Mouse (Mus musculus) heart, embryonic 16.5 days (tissue): ENCODE results near the gene Csdc2. TPM values are rescaled to one million over a fixed set of nuclear protein-coding genes. Genes with fewer than 3 reads are reported as not detected.
"Not testable (repeated sequence)": the region's sequence is repeated elsewhere in the genome, so short reads cannot be mapped to it uniquely, and the experiment has no call there.

Experiments used
- ATAC-seq: fragments of 200-750 bp; cut with Nextera tagmentation; replicated peaks from 2 replicates; pipeline ENCODE4 v1.8.0; 2017; ENCODE audit warnings: moderate number of reproducible peaks; ENCODE audit not compliant: insufficient read depth, low FRiP score; ENCODE audit errors: extremely low read depth
- H3K27ac ChIP-seq: fragments of 300-500 bp; sonication (generic); 2 replicates; pipeline ENCODE4 v1.5.1; 2014; ENCODE audit warnings: mild to moderate bottlenecking, low read length, control low read depth, moderate library complexity
- H3K27me3 ChIP-seq: fragments of 300-500 bp; sonication (generic); 2 replicates; pipeline ENCODE4 v1.6.1; 2014; ENCODE audit warnings: low read length, mixed read lengths; ENCODE audit not compliant: control insufficient read depth, insufficient read depth
- H3K36me3 ChIP-seq: fragments of 300-500 bp; sonication (generic); 2 replicates; pipeline ENCODE4 v1.6.1; 2014; ENCODE audit not compliant: control insufficient read depth, insufficient read depth
- H3K4me1 ChIP-seq: fragments of 300-500 bp; sonication (generic); 2 replicates; pipeline ENCODE4 v1.6.1; 2014; ENCODE audit warnings: low read length, mixed read lengths; ENCODE audit not compliant: control insufficient read depth, insufficient read depth
- H3K4me2 ChIP-seq: fragments of 300-500 bp; sonication (generic); 2 replicates; pipeline ENCODE4 v1.6.1; 2014; ENCODE audit warnings: low read depth, mild to moderate bottlenecking, control low read depth, low read length
- H3K4me3 ChIP-seq: fragments of 300-500 bp; sonication (generic); 2 replicates; pipeline ENCODE4 v1.5.1; 2014; ENCODE audit warnings: mild to moderate bottlenecking, control low read depth, low read length
- H3K9ac ChIP-seq: fragments of 300-500 bp; sonication (generic); 2 replicates; pipeline ENCODE4 v1.6.1; 2014; ENCODE audit warnings: low read length, control low read depth
- H3K9me3 ChIP-seq: fragments of 300-500 bp; sonication (generic); replicated peaks from 2 replicates; pipeline ENCODE4 v1.6.1; 2016; ENCODE audit warnings: low read length; ENCODE audit not compliant: control insufficient read depth
- WGBS: fragments of 180-500 bp; shearing (Covaris S2); extraction: QIAGEN DNeasy Blood & Tissue Kit; methylation state at CpG from one replicate; pipeline ENCODE4 v1.1.7; 2014; 5-methylcytosine and 5-hydroxymethylcytosine counted together
- polyA plus RNA-seq: library from polyadenylated mRNA; unstranded; fragments of >200 nt; fragmentation: Nextera tagmentation; extraction: Ambion mirVana; gene quantifications from 2 replicates; pipeline ENCODE4 v1.2.1, GENCODE M21; 2015

Csdc2 gene
- polyA plus RNA-seq, 1 experiment from 2014 or later: 5.4 TPM

DNA sequence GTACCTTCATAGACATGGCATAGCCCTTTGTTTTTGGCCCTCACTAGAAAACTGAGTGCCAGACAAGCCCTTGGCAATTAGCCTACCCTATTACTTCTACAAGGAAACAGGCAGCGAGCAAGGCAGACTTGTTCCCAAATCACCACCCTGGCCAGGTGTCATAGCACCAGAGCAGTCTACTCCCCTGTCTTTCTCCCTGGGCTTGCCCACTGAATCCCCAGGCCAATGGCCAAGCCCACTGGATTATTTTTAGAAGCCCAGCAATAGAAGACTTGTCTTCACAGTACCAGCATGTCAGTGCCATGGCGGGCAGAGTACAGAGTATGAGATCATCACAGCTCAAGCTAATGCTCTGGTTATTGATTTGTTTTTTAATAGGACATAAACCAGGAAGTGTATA is 37.8 kb upstream of the Csdc2 start:
- Histone ChIP-seq H3K4me1 (peaks cover 12% of the 10 kb centered on the region), H3K4me3 (no peak overlapping the region), H3K9ac (no peak overlapping the region), H3K36me3 (peaks cover 50% of the 10 kb centered on the region), H3K4me2 (no peak overlapping the region), H3K27ac (peak overlapping the region; percentile 50; the same call in 1 of the 2 replicates), H3K9me3 (no peaks in the 10 kb centered on the region), H3K27me3 (no peaks in the 10 kb centered on the region)
- WGBS: 48% methylated on average over 2 of the region's 2 CpGs
- ATAC-seq: no peak; the same call in 1 of the 2 replicates

DNA sequence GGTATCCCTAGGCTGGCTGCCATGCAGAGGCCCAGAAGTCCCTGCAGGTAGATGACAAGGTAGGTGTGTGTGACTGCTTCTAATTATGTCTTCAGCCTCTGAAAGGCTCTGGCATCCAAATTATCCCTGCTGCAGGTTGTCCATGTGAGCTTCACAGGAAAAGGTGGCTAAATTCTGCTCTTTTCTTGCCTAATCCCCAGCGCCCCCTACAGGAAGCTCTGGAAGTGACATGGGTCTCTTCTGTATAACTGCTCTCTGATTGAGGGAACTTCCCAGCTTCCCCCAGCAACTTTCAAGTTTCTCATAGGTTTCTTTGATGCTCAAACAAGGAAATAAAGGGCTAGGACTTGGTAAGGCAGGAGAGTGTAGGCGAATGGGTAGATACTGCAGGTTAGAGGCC is 31.6 kb upstream of the Csdc2 start:
- WGBS: 43% methylated on average over 2 of the region's 2 CpGs
- no peak for ATAC-seq

DNA sequence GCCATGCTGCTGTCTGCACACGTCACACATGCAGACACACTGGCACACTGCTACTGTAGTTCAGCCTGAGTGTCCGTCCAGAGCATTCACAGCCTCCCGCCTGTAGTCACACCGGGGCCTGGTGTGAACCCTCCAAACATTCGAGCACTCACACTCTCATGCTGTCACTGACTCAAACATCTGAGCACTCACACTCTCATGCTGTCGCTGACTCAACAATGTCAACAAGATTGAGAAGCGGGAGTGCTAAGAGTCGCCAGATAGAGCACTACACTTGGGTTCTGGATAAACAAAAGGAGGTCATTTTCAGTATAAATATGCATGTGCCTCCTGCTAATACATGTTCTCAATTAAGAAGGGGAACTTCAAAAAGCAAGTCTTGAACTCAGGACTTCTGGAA is 28.6 kb upstream of the Csdc2 start:
- no peak overlapping the region for H3K9ac ChIP-seq
- H3K9me3 ChIP-seq: no peaks in the 10 kb centered on the region
- H3K27ac ChIP-seq: no peak overlapping the region
- WGBS: 83% methylated on average over 8 of the region's 8 CpGs
- H3K4me3 ChIP-seq: no peak overlapping the region
- ATAC-seq: no peak
- no peaks in the 10 kb centered on the region for H3K4me1 ChIP-seq
- peaks cover 83% of the 10 kb centered on the region for H3K36me3 ChIP-seq
- no peak overlapping the region for H3K4me2 ChIP-seq
- H3K27me3 ChIP-seq: no peaks in the 10 kb centered on the region

More for the DNA sequence above, 31.6 kb upstream of the Csdc2 start:
- Histone ChIP-seq H3K4me1 (no peaks in the 10 kb centered on the region), H3K36me3 (peaks cover 76% of the 10 kb centered on the region), H3K4me3 (no peak overlapping the region), H3K27ac (no peak overlapping the region), H3K9ac (no peak overlapping the region), H3K9me3 (no peaks in the 10 kb centered on the region), H3K4me2 (no peak overlapping the region), H3K27me3 (no peaks in the 10 kb centered on the region)

DNA sequence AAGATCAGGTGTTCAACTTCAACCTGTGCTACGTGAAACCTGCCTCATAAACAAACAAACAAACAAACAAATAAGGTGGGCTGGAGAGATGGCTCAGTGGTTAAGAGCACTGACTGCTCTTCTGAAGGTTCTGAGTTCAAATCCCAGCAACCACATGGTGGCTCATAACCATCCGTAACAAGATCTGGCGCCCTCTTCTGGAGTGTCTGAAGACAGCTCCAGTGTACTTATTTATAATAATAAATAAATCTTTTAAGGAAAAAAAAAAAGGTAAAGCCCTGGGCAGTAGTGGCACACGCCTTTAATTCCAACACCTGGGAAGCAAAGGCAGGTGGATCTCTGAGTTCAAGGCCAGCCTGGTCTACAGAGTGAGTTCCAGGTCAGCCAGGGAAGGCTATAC is 27.8 kb upstream of the Csdc2 start:
- H3K36me3 ChIP-seq: peaks cover 87% of the 10 kb centered on the region
- not testable (repeated sequence) for H3K4me3 ChIP-seq, H3K4me1 ChIP-seq, H3K4me2 ChIP-seq, H3K27ac ChIP-seq, H3K9me3 ChIP-seq, ATAC-seq, H3K9ac ChIP-seq, H3K27me3 ChIP-seq
- 86% methylated on average over 4 of the region's 4 CpGs for WGBS

DNA sequence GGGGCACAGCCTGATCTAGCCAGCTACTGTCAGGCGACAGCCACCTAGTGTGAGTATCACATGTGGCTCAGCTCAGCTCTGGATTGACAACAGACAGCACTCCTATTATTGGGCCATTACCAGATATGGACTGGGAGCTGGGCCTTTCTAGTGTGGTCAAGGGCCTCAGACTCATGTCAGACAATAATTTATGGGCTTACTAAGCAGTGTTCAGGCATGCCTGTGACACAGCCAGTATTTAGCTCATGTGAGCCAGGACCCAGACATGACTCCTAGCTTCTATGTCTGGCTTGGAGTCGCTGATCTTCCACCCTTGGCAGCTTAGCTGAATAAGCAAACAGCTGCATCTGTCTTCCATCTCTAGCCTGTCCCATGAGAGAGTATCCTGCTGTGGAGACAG is 24.1 kb upstream of the Csdc2 start:
- Histone ChIP-seq H3K9me3 (no peaks in the 10 kb centered on the region), H3K4me3 (no peak overlapping the region), H3K4me1 (no peaks in the 10 kb centered on the region), H3K9ac (no peak overlapping the region), H3K27me3 (no peaks in the 10 kb centered on the region), H3K36me3 (peaks cover 67% of the 10 kb centered on the region), H3K4me2 (no peak overlapping the region), H3K27ac (no peak overlapping the region)
- no peak for ATAC-seq
- WGBS: 61% methylated on average over 2 of the region's 2 CpGs

DNA sequence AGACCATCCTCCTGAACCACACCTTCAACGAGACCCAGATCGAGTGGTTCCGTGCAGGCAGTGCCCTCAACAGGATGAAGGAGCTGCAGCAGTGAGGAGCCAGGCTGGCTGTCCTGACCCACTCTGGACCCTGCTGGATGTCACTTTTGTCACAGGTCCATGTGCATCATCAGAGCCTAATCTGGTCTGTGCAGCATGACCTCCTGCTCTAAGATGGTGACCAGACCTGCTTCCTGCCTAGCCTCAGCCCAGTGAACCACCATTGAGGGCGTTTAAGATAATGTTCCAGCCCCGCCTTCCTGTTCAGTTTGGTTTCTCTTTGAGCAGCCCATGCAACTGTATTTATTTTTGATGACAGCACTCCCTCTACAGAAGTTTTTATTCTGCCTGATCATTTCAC is 21.9 kb upstream of the Csdc2 start:
- no peaks in the 10 kb centered on the region for H3K4me1 ChIP-seq
- WGBS: 73% methylated on average over 5 of the region's 5 CpGs
- H3K27ac ChIP-seq: no peak overlapping the region
- H3K4me2 ChIP-seq: no peak overlapping the region
- no peak for ATAC-seq
- H3K4me3 ChIP-seq: no peak overlapping the region
- no peak overlapping the region for H3K9ac ChIP-seq
- peaks cover 52% of the 10 kb centered on the region for H3K36me3 ChIP-seq
- no peaks in the 10 kb centered on the region for H3K9me3 ChIP-seq
- no peaks in the 10 kb centered on the region for H3K27me3 ChIP-seq

DNA sequence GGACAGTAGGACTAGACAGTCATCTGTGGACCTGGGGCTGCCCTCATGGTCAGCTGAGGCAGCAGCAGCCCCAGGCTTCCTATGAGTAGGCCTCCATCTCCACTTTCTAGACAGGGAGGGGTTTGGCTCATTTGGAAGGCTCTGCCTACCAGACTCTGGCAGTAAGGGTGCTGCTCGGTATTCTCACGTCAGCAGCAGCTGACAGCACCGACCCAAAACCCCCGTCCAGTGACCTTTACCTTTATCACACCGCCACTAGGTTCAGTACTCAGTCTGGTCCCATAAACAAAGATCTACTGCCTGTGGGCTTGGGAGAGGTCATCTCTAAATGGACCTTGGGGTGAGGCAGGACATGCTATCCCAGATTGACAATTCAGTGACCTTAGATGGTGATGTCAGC is 20.9 kb upstream of the Csdc2 start:
- Histone ChIP-seq H3K27me3 (no peaks in the 10 kb centered on the region), H3K4me2 (no peak overlapping the region), H3K9me3 (no peaks in the 10 kb centered on the region), H3K36me3 (peaks cover 42% of the 10 kb centered on the region), H3K27ac (no peak overlapping the region), H3K9ac (no peak overlapping the region), H3K4me3 (no peak overlapping the region), H3K4me1 (no peaks in the 10 kb centered on the region)
- WGBS: 62% methylated on average over 5 of the region's 5 CpGs
- ATAC-seq: no peak

DNA sequence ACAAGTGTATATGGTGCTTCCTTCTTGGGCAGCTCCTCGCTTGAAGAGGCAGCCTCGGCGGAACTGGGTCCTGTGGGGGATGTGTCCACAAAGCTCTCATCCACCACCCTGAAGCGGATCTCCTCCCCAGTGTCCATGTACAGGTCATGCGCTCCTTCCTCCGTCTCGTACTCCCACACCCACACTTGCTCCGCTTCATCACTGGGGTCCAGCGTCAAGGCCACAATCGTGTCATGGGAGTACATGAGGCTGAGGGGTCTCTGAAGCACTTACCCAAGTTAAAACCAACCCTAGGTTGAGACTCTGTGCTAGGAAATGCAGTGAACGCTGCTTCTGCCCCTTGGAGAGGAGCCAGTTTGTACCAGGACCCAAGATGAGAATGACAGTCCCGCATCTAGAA is 19.4 kb upstream of the Csdc2 start:
- Histone ChIP-seq H3K36me3 (peaks cover 29% of the 10 kb centered on the region), H3K27ac (no peak overlapping the region), H3K4me3 (no peak overlapping the region), H3K9me3 (no peaks in the 10 kb centered on the region), H3K9ac (no peak overlapping the region), H3K4me1 (no peaks in the 10 kb centered on the region), H3K4me2 (no peak overlapping the region), H3K27me3 (no peaks in the 10 kb centered on the region)
- 83% methylated on average over 12 of the region's 12 CpGs for WGBS
- ATAC-seq: no peak

DNA sequence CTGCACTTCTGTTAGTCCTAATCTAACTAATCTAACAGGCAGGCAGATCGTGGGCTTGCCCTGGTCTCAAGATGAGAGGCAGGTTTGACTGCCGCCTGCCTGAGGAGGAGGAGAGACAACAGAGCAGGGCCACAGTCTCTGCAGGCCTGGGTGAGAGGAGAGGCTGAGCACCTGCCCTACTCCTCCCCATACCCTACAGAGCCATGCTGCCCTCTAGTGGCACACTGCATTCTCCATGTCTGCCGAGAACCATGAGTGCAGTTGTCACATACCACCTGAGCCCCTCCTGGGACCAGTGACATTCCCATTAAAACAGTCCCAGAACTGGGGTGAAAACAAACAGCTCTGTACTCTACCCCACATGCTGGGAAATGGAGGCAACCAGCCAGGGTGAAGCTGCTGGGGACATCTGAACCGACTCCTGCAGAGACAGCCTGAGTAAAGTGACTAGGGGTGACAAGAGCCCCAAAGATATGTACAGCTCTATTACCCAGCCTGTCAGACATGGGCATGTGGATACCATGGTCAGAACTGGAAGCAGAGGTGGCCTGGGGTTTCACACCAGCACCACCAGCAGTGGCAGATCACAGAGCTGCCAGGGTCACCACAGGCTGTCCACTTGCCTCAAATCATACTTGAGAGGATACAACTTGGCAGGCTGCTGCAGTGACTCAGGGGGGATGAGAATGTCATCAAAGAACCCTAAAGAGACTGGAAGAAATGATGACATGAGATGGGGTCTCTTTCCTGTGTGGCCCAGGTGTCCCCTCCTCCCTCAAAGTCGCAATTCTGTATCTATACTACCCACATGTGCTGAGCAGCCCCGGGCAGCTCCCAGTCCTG is 18.7 kb upstream of the Csdc2 start:
- no peaks in the 10 kb centered on the region for H3K9me3 ChIP-seq
- no peaks in the 10 kb centered on the region for H3K27me3 ChIP-seq
- no peak overlapping the region for H3K4me2 ChIP-seq
- no peak overlapping the region for H3K27ac ChIP-seq
- no peaks in the 10 kb centered on the region for H3K4me1 ChIP-seq
- peak; percentile 72 for ATAC-seq
- peaks cover 22% of the 10 kb centered on the region for H3K36me3 ChIP-seq
- H3K4me3 ChIP-seq: no peak overlapping the region
- no peak overlapping the region; the same call in 1 of the 2 replicates for H3K9ac ChIP-seq
- 59% methylated on average over 6 of the region's 6 CpGs for WGBS
